Mouse (Mus musculus): ENCODE measurements around the gene Phyhd1.
A peak's percentile ranks its signal among the peaks of the same experiment; 100 is the strongest.

The Phyhd1 gene

GRCm38 (mm10) chr2:30285416-30286181 lies 19.6 kb downstream of the Phyhd1 start:
- no peak for DNase-seq

GRCm38 (mm10) chr2:30286192-30287026 lies 20.4 kb downstream of the Phyhd1 start, which contains the start of the genes Dolk and Nup188:
TSS of gene Dolk (minus strand) at chr2:30286334.
TSS of gene Nup188 (plus strand) at chr2:30286397.
- DNase-seq: peak; percentile 98

GRCm38 (mm10) chr2:30287027-30287373 lies 21.0 kb downstream of the Phyhd1 start:
- no peak for DNase-seq

- no peak for DNase-seq
These were observed 33.5 kb downstream of the Phyhd1 start for GRCm38 (mm10) chr2:30299525-30299924.

- no peak for DNase-seq
These were observed 34.0 kb downstream of the Phyhd1 start for GRCm38 (mm10) chr2:30299966-30300365.

GRCm38 (mm10) chr2:30306087-30306486 lies 40.1 kb downstream of the Phyhd1 start:
- no peak for DNase-seq

- DNase-seq: no peak
These were observed 43.3 kb downstream of the Phyhd1 start for GRCm38 (mm10) chr2:30309351-30309750.

- DNase-seq: no peak
These were observed 45.5 kb downstream of the Phyhd1 start for GRCm38 (mm10) chr2:30311481-30311880.

GRCm38 (mm10) chr2:30316136-30316535 lies 50.1 kb downstream of the Phyhd1 start:
- DNase-seq: no peak

- DNase-seq: no peak
These were observed 51.0 kb downstream of the Phyhd1 start for GRCm38 (mm10) chr2:30316955-30317354.

GRCm38 (mm10) chr2:30319260-30319659 lies 53.3 kb downstream of the Phyhd1 start:
- DNase-seq: no peak

GRCm38 (mm10) chr2:30323111-30323510 lies 57.1 kb downstream of the Phyhd1 start:
- DNase-seq: no peak

- DNase-seq: no peak
These were observed 59.3 kb downstream of the Phyhd1 start for GRCm38 (mm10) chr2:30325296-30325695.

GRCm38 (mm10) chr2:30327276-30327675 lies 61.3 kb downstream of the Phyhd1 start:
- no peak for DNase-seq

GRCm38 (mm10) chr2:30328791-30329190 lies 62.8 kb downstream of the Phyhd1 start:
- no peak for DNase-seq

All from lung, postnatal 10 days (tissue).